Mouse (Mus musculus) E14TG2a.4 (cell line): Measurements from ENCODE around the gene Mad2l1bp.

Experiments used
- H3K27me3 ChIP-seq: 2 replicates; pipeline ENCODE4 v1.6.1; 2014; ENCODE audit warnings: low read length, control low read depth; ENCODE audit not compliant: insufficient read depth
- H3K36me3 ChIP-seq: 2 replicates; pipeline ENCODE4 v1.6.1; 2014; ENCODE audit warnings: low read length, control low read depth; ENCODE audit not compliant: insufficient read depth
- H3K4me1 ChIP-seq: replicated peaks from 2 replicates; pipeline ENCODE4 v1.6.1; 2014; ENCODE audit warnings: low read depth, low read length, control low read depth
- H3K4me3 ChIP-seq: replicated peaks from 2 replicates; pipeline ENCODE4 v1.5.1; 2014; ENCODE audit warnings: mild to moderate bottlenecking, low read length
- H3K9me3 ChIP-seq: 2 replicates; pipeline ENCODE4 v1.6.1; 2014; ENCODE audit warnings: low read length, control low read depth
- CTCF ChIP-seq: conservative IDR thresholded peaks from 2 replicates; pipeline ENCODE4 v1.5.1; 2014; ENCODE audit warnings: low read length
- NANOG ChIP-seq: IDR thresholded peaks from 2 replicates; pipeline ENCODE4 v1.6.1; 2014; ENCODE audit warnings: borderline replicate concordance, low read length, mixed read lengths
- POU5F1 ChIP-seq: IDR thresholded peaks from 2 replicates; pipeline ENCODE4 v1.6.1; 2014; ENCODE audit warnings: low read length, borderline replicate concordance

The Mad2l1bp gene

DNA sequence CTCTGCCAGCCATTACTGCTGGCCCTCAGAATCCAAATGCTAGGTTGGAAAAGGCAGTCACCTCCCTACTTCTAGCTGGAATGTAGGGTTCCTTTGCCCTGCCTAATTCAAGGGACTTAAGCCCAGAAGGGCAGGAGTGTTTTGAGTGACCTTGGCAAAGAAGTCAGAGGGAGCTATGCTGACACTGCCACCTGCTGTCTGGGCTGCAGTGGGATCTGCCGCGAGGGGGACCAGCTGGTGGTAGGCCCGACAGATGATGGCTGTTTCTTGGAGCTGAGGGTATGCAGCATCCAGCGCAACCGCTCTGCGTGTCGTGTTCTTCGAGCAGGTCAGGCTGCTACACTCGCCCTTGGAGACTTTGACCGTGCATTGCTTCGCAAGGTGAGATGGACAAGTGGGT lies 13.7 kb upstream of the Mad2l1bp start:
- TF ChIP-seq NANOG (no peak), CTCF (peak; percentile 18; the same call in 1 of the 2 replicates), POU5F1 (no peak)
- Histone ChIP-seq H3K27me3 (no peaks in the 10 kb centered on the region), H3K36me3 (peaks cover 85% of the 10 kb centered on the region), H3K4me1 (peaks cover 69% of the 10 kb centered on the region), H3K9me3 (no peaks in the 10 kb centered on the region), H3K4me3 (no peak overlapping the region)

GRCm38 (mm10) chr17:46166270-46166669 lies 12.9 kb upstream of the Mad2l1bp start:
- H3K4me1 ChIP-seq = peaks cover 76% of the 10 kb centered on the region
- no peaks in the 10 kb centered on the region for H3K27me3 ChIP-seq
- H3K9me3 ChIP-seq = no peaks in the 10 kb centered on the region
- peaks cover 78% of the 10 kb centered on the region for H3K36me3 ChIP-seq
- H3K4me3 ChIP-seq = no peak overlapping the region
- TF ChIP-seq CTCF (no peak), NANOG (no peak), POU5F1 (no peak)

- no peaks in the 10 kb centered on the region for H3K9me3 ChIP-seq
Observed at GRCm38 (mm10) chr17:46165460-46165859, 12.1 kb upstream of the Mad2l1bp start.

GRCm38 (mm10) chr17:46164791-46165190 lies 11.4 kb upstream of the Mad2l1bp start:
- no peaks in the 10 kb centered on the region for H3K27me3 ChIP-seq
- H3K9me3 ChIP-seq = no peaks in the 10 kb centered on the region
- H3K4me1 ChIP-seq = peaks cover 78% of the 10 kb centered on the region
- no peak overlapping the region for H3K4me3 ChIP-seq
- H3K36me3 ChIP-seq = peaks cover 63% of the 10 kb centered on the region
- no peak for TF ChIP-seq POU5F1
- TF ChIP-seq CTCF = no peak
- no peak for TF ChIP-seq NANOG

More at GRCm38 (mm10) chr17:46165460-46165859, 12.1 kb upstream of the Mad2l1bp start:
- H3K36me3 ChIP-seq = peaks cover 70% of the 10 kb centered on the region
- H3K4me3 ChIP-seq = no peak overlapping the region
- no peak for TF ChIP-seq POU5F1
- TF ChIP-seq NANOG = no peak
- TF ChIP-seq CTCF = no peak
- no peaks in the 10 kb centered on the region for H3K27me3 ChIP-seq
- peaks cover 77% of the 10 kb centered on the region for H3K4me1 ChIP-seq

DNA sequence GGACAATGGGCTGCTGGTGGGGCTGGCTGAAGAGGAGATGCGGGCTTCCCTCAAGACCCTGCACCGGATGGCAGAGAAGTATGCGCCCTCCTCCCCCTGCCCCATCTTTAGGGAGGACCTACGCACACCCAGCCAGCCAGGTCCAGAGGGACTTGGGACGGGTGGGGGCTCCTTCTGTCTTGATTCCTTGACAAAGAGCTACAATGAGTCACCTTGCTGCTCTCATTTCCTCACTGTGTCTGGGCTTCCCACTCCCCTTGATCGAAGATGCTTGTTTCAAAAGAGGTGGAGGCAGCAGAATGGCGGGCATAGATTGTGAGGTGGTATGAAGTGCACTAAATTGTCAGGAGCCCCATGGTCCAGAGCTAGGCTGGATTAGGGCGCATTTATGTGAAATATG lies 10.9 kb upstream of the Mad2l1bp start:
- no peak overlapping the region for H3K4me3 ChIP-seq
- peaks cover 58% of the 10 kb centered on the region for H3K36me3 ChIP-seq
- no peaks in the 10 kb centered on the region for H3K27me3 ChIP-seq
- no peaks in the 10 kb centered on the region for H3K9me3 ChIP-seq
- H3K4me1 ChIP-seq = peaks cover 78% of the 10 kb centered on the region
- TF ChIP-seq CTCF (no peak), POU5F1 (no peak), NANOG (no peak)

GRCm38 (mm10) chr17:46162951-46163421 lies 9.6 kb upstream of the Mad2l1bp start:
- peaks cover 45% of the 10 kb centered on the region for H3K36me3 ChIP-seq

GRCm38 (mm10) chr17:46162551-46162950 lies 9.2 kb upstream of the Mad2l1bp start:
- no peak for TF ChIP-seq NANOG
- TF ChIP-seq CTCF = no peak
- TF ChIP-seq POU5F1 = no peak
- Histone ChIP-seq H3K4me1 (peaks cover 66% of the 10 kb centered on the region), H3K4me3 (no peak overlapping the region), H3K9me3 (no peaks in the 10 kb centered on the region), H3K27me3 (no peaks in the 10 kb centered on the region), H3K36me3 (peaks cover 41% of the 10 kb centered on the region)

More at GRCm38 (mm10) chr17:46162951-46163421, 9.6 kb upstream of the Mad2l1bp start:
- Histone ChIP-seq H3K27me3 (no peaks in the 10 kb centered on the region), H3K4me1 (peaks cover 70% of the 10 kb centered on the region), H3K4me3 (no peak overlapping the region), H3K9me3 (no peaks in the 10 kb centered on the region)
- TF ChIP-seq NANOG (no peak), POU5F1 (no peak), CTCF (no peak)

- Histone ChIP-seq H3K4me3 (peak overlapping the region; percentile 92), H3K36me3 (peaks cover 33% of the 10 kb centered on the region)
- TF ChIP-seq POU5F1 = no peak
- TF ChIP-seq CTCF = 0 out of 2 replicates have a peak, but pooled peaks have one; percentile 4
Observed at GRCm38 (mm10) chr17:46161710-46162109, 8.4 kb upstream of the Mad2l1bp start.

GRCm38 (mm10) chr17:46161179-46161578 lies 7.8 kb upstream of the Mad2l1bp start:
- Histone ChIP-seq H3K9me3 (no peaks in the 10 kb centered on the region), H3K4me1 (peaks cover 67% of the 10 kb centered on the region), H3K4me3 (peak overlapping the region; percentile 92), H3K27me3 (no peaks in the 10 kb centered on the region), H3K36me3 (peaks cover 27% of the 10 kb centered on the region)
- TF ChIP-seq NANOG (no peak), POU5F1 (no peak), CTCF (no peak)

More at GRCm38 (mm10) chr17:46161710-46162109, 8.4 kb upstream of the Mad2l1bp start:
- H3K4me1 ChIP-seq = peaks cover 67% of the 10 kb centered on the region
- H3K27me3 ChIP-seq = no peaks in the 10 kb centered on the region
- no peaks in the 10 kb centered on the region for H3K9me3 ChIP-seq
